Mouse (Mus musculus): ENCODE measurements around the gene Fgg. TPM values are rescaled to one million over a fixed set of nuclear protein-coding genes. Genes with fewer than 3 reads are reported as not detected.

The Fgg gene
- polyA plus RNA-seq, 1 experiment from 2014 or later, result 3.8 TPM

DNA sequence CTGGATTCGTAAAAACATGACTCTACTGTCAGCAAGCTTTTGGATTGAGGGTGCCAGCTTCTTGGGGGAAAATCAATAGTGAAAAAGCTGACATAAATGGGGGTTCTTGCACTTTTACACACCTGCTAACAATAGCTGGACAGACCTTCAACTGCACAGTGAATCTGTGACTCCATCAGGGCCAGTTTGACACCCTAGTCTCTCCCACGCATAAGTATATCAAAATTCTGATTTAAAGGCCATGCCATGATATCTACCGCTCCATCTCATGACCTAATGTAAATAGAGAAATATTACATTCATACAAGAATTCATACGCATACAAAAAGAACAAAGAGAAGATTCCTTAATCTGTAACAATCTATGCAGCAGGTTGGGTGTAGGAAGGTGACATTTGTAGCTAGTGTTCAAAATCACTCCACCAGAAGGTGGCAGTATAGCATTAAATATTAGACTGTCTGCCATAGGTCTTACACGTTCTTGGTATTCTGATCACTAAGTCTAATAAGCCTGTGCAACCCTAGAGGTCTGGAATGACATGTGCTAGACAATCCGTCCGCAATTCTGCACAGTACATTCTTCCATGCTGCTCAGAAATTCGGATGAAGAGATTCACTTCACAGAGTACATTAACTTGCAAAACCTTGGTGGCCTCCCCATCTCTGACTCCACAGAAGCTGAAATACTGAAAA, 8.6 kb upstream of the Fgg start:
- WGBS (ENCODE audit: insufficient replicate concordance), result 31% methylated on average over 8 of the region's 8 CpGs
- ATAC-seq (replicated peaks; ENCODE audit: insufficient number of reproducible peaks, low FRiP score, low TSS enrichment), result 0 out of 2 replicates have a peak, but pooled peaks have one; percentile 28

DNA sequence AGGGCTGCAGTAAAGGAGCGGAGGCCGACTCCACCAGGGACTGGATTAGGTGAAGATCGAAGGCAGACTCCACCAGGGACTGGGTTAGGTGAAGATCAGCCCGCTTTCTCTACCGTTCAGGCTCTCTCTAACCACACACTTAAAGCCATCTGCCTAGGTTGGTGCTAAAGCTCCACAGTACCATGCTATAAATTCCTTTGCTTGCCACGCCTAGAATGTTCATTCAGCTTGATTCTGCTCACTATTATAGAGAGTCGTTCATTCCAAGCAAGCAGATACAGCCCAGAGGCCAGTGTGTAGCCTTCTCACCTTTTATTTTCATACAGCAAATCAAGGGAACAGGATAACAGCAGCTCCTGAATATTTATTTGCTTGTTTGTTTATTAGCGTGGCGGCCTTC, 7.5 kb upstream of the Fgg start:
- Histone ChIP-seq H3K27ac (ENCODE audit: low read depth, low read length) (no peak overlapping the region), H3K27me3 (ENCODE audit: control insufficient read depth, insufficient read depth, low read length) (peaks cover 4% of the 10 kb centered on the region; the same call in 1 of the 2 replicates), H3K9ac (ENCODE audit: low read depth, low read length) (no peak overlapping the region), H3K4me1 (ENCODE audit: control insufficient read depth, insufficient read depth, low read length) (no peaks in the 10 kb centered on the region; the same call in 1 of the 2 replicates), H3K9me3 (replicated peaks; ENCODE audit: control insufficient read depth, low read length) (no peaks in the 10 kb centered on the region), H3K4me3 (ENCODE audit: low read depth, low read length) (no peak overlapping the region), H3K4me2 (no peak overlapping the region), H3K36me3 (ENCODE audit: control insufficient read depth, insufficient read depth, low read length) (no peaks in the 10 kb centered on the region)
- 78% methylated on average over 9 of the region's 9 CpGs for WGBS (ENCODE audit: insufficient replicate concordance)
- no peak for ATAC-seq (replicated peaks; ENCODE audit: insufficient number of reproducible peaks, low FRiP score, low TSS enrichment)

More for the DNA sequence above, 8.6 kb upstream of the Fgg start:
- Histone ChIP-seq H3K27ac (ENCODE audit: low read depth, low read length) (no peak overlapping the region), H3K4me1 (ENCODE audit: control insufficient read depth, insufficient read depth, low read length) (no peaks in the 10 kb centered on the region; the same call in 1 of the 2 replicates), H3K4me3 (ENCODE audit: low read depth, low read length) (no peak overlapping the region), H3K9me3 (replicated peaks; ENCODE audit: control insufficient read depth, low read length) (no peaks in the 10 kb centered on the region), H3K9ac (ENCODE audit: low read depth, low read length) (no peak overlapping the region), H3K36me3 (ENCODE audit: control insufficient read depth, insufficient read depth, low read length) (no peaks in the 10 kb centered on the region), H3K27me3 (ENCODE audit: control insufficient read depth, insufficient read depth, low read length) (peaks cover 5% of the 10 kb centered on the region; the same call in 1 of the 2 replicates), H3K4me2 (no peak overlapping the region)

DNA sequence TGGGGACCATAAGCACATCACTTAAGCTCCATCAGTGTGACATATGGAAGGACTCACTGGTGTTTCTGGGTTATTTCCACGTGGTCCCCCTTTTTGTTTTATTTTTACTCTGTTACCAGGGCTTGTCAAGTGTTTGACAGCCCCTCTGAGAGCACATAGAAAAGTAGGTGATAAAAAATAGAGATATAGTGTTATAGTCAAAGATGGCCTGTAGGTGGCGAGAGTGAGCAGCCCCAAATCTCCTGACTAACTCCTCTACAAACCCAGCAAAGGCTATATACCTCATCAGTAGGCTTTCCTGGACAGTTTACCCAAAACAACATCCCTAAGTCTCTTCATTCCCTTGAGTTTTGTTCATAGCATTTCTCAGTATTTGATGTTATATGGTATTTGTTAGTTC, 5.3 kb upstream of the Fgg start:
- no peak overlapping the region for H3K4me3 ChIP-seq (ENCODE audit: low read depth, low read length)
- H3K9ac ChIP-seq (ENCODE audit: low read depth, low read length), result no peak overlapping the region
- H3K9me3 ChIP-seq (replicated peaks; ENCODE audit: control insufficient read depth, low read length), result no peaks in the 10 kb centered on the region
- WGBS (ENCODE audit: insufficient replicate concordance), result 2% methylated on average over 2 of the region's 2 CpGs
- H3K4me2 ChIP-seq, result no peak overlapping the region
- no peak for ATAC-seq (replicated peaks; ENCODE audit: insufficient number of reproducible peaks, low FRiP score, low TSS enrichment)
- H3K27me3 ChIP-seq (ENCODE audit: control insufficient read depth, insufficient read depth, low read length), result no peaks in the 10 kb centered on the region
- H3K27ac ChIP-seq (ENCODE audit: low read depth, low read length), result no peak overlapping the region
- H3K36me3 ChIP-seq (ENCODE audit: control insufficient read depth, insufficient read depth, low read length), result no peaks in the 10 kb centered on the region
- H3K4me1 ChIP-seq (ENCODE audit: control insufficient read depth, insufficient read depth, low read length), result no peaks in the 10 kb centered on the region

DNA sequence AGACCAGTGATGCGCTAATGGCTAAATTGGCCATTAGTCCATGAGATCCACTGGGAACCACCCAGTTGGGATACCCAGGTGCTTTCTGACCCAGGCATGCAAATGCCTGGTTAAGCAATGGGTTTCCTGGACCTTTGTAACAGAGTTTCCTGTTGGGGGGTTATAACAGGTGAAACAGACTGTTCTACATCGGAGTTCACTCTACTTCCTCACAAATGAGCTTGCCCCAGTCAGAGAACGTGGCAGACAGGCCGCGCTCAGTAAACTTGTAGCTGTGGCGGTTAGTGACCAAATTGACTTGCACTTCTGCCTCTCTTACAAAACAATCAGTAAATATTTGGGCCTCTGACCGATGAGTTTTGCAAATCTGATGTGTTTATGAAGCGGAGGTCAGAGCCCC, 4.5 kb upstream of the Fgg start:
- no peaks in the 10 kb centered on the region for H3K27me3 ChIP-seq (ENCODE audit: control insufficient read depth, insufficient read depth, low read length)
- no peak for ATAC-seq (replicated peaks; ENCODE audit: insufficient number of reproducible peaks, low FRiP score, low TSS enrichment)
- 86% methylated on average over 8 of the region's 8 CpGs for WGBS (ENCODE audit: insufficient replicate concordance)
- no peaks in the 10 kb centered on the region for H3K36me3 ChIP-seq (ENCODE audit: control insufficient read depth, insufficient read depth, low read length)
- H3K9me3 ChIP-seq (replicated peaks; ENCODE audit: control insufficient read depth, low read length), result no peaks in the 10 kb centered on the region
- no peak overlapping the region for H3K27ac ChIP-seq (ENCODE audit: low read depth, low read length)
- no peak overlapping the region for H3K9ac ChIP-seq (ENCODE audit: low read depth, low read length)
- H3K4me2 ChIP-seq, result no peak overlapping the region
- H3K4me1 ChIP-seq (ENCODE audit: control insufficient read depth, insufficient read depth, low read length), result no peaks in the 10 kb centered on the region
- no peak overlapping the region for H3K4me3 ChIP-seq (ENCODE audit: low read depth, low read length)

DNA sequence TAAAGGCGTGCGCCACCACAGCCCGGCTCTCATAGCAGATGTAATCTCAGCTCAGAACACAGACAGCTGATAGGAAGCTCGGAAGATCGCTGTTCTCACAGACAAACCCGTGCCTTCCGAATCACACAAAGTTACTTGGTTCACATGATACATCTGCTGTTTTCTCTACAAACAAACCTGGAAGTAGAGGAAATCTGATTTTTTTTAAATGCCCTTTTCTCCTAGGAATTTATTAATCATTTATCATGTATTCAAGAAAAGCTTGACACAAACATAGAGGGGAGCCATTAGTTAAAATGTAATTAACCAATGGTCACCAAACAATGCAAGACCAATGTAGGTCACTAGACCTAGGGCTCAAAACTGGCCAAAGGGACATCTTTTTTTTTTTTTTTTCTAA, 2.7 kb upstream of the Fgg start:
- Histone ChIP-seq H3K4me2 (no peak overlapping the region), H3K9ac (ENCODE audit: low read depth, low read length) (no peak overlapping the region), H3K27ac (ENCODE audit: low read depth, low read length) (no peak overlapping the region), H3K4me1 (ENCODE audit: control insufficient read depth, insufficient read depth, low read length) (no peaks in the 10 kb centered on the region), H3K9me3 (replicated peaks; ENCODE audit: control insufficient read depth, low read length) (no peaks in the 10 kb centered on the region), H3K36me3 (ENCODE audit: control insufficient read depth, insufficient read depth, low read length) (no peaks in the 10 kb centered on the region), H3K27me3 (ENCODE audit: control insufficient read depth, insufficient read depth, low read length) (no peaks in the 10 kb centered on the region), H3K4me3 (ENCODE audit: low read depth, low read length) (no peak overlapping the region)
- ATAC-seq (replicated peaks; ENCODE audit: insufficient number of reproducible peaks, low FRiP score, low TSS enrichment), result no peak
- WGBS (ENCODE audit: insufficient replicate concordance), result 77% methylated on average over 7 of the region's 7 CpGs

DNA sequence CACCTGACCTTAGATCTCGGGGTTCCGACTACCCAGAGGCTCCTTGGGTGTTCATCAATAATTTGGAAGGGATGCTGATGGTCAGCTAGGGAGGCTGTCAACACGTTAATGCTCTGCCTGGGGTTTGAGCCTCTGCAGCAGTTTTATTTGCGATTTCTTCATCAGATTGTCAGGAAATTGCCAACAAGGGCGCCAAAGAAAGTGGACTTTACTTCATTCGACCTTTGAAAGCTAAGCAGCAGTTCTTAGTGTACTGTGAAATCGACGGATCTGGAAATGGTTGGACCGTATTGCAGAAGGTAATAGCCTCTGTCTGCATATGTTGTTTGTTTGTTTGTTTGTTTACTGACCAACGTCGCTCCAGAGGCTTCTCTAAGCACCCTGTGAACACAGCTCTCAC, 2.8 kb downstream of the Fgg start:
- ATAC-seq (replicated peaks; ENCODE audit: insufficient number of reproducible peaks, low FRiP score, low TSS enrichment), result no peak
- no peak overlapping the region for H3K9ac ChIP-seq (ENCODE audit: low read depth, low read length)
- H3K36me3 ChIP-seq (ENCODE audit: control insufficient read depth, insufficient read depth, low read length), result no peaks in the 10 kb centered on the region
- WGBS (ENCODE audit: insufficient replicate concordance), result 68% methylated on average over 11 of the region's 11 CpGs
- no peak overlapping the region for H3K4me3 ChIP-seq (ENCODE audit: low read depth, low read length)
- no peaks in the 10 kb centered on the region for H3K4me1 ChIP-seq (ENCODE audit: control insufficient read depth, insufficient read depth, low read length)
- H3K27me3 ChIP-seq (ENCODE audit: control insufficient read depth, insufficient read depth, low read length), result no peaks in the 10 kb centered on the region
- H3K4me2 ChIP-seq, result no peak overlapping the region
- no peaks in the 10 kb centered on the region for H3K9me3 ChIP-seq (replicated peaks; ENCODE audit: control insufficient read depth, low read length)
- H3K27ac ChIP-seq (ENCODE audit: low read depth, low read length), result no peak overlapping the region

DNA sequence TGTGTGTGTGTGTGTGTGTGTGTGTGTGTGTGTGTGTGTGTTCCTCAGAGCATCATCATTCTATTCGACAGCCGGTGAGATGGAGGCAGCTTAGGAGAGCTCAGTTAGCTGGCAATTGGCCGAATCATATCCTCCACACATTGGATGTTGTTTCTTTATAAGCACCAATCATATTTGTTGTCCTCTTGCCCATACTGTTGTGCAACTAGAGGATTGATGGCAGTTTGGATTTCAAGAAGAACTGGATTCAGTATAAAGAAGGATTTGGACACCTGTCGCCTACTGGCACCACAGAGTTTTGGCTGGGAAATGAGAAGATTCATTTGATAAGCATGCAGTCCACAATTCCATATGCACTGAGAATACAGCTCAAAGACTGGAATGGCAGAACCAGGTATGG, 3.6 kb downstream of the Fgg start:
- H3K9me3 ChIP-seq (replicated peaks; ENCODE audit: control insufficient read depth, low read length), result no peaks in the 10 kb centered on the region
- H3K4me1 ChIP-seq (ENCODE audit: control insufficient read depth, insufficient read depth, low read length), result no peaks in the 10 kb centered on the region
- H3K27ac ChIP-seq (ENCODE audit: low read depth, low read length), result no peak overlapping the region
- no peaks in the 10 kb centered on the region for H3K27me3 ChIP-seq (ENCODE audit: control insufficient read depth, insufficient read depth, low read length)
- no peak overlapping the region for H3K4me2 ChIP-seq
- 88% methylated on average over 4 of the region's 4 CpGs for WGBS (ENCODE audit: insufficient replicate concordance)
- H3K4me3 ChIP-seq (ENCODE audit: low read depth, low read length), result no peak overlapping the region
- ATAC-seq (replicated peaks; ENCODE audit: insufficient number of reproducible peaks, low FRiP score, low TSS enrichment), result no peak
- no peak overlapping the region for H3K9ac ChIP-seq (ENCODE audit: low read depth, low read length)
- H3K36me3 ChIP-seq (ENCODE audit: control insufficient read depth, insufficient read depth, low read length), result no peaks in the 10 kb centered on the region

DNA sequence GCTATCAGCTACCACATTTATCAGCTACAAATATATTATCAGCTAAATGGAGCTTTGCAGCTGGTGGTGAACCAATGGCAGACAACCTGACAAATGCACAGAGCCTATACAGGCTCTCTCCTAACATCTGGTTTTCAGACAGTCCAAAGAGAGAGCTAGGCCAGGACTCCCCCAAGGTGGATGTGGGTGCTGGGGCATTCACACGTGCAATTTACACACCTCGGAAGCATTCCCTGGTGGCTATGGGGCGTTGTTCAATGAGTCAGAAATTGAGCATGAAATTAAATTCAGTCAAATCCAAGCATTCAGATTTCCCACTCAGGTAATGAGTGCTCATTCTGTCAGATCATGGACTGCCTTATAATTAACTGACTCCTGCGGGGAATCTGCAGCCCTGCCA, 4.0 kb downstream of the Fgg start:
- H3K9me3 ChIP-seq (replicated peaks; ENCODE audit: control insufficient read depth, low read length), result no peaks in the 10 kb centered on the region
- WGBS (ENCODE audit: insufficient replicate concordance), result 80% methylated on average over 4 of the region's 4 CpGs
- no peak overlapping the region for H3K4me3 ChIP-seq (ENCODE audit: low read depth, low read length)
- no peak overlapping the region for H3K4me2 ChIP-seq
- no peaks in the 10 kb centered on the region for H3K36me3 ChIP-seq (ENCODE audit: control insufficient read depth, insufficient read depth, low read length)
- no peaks in the 10 kb centered on the region for H3K27me3 ChIP-seq (ENCODE audit: control insufficient read depth, insufficient read depth, low read length)
- no peak overlapping the region for H3K9ac ChIP-seq (ENCODE audit: low read depth, low read length)
- ATAC-seq (replicated peaks; ENCODE audit: insufficient number of reproducible peaks, low FRiP score, low TSS enrichment), result no peak
- H3K4me1 ChIP-seq (ENCODE audit: control insufficient read depth, insufficient read depth, low read length), result no peaks in the 10 kb centered on the region
- no peak overlapping the region for H3K27ac ChIP-seq (ENCODE audit: low read depth, low read length)

DNA sequence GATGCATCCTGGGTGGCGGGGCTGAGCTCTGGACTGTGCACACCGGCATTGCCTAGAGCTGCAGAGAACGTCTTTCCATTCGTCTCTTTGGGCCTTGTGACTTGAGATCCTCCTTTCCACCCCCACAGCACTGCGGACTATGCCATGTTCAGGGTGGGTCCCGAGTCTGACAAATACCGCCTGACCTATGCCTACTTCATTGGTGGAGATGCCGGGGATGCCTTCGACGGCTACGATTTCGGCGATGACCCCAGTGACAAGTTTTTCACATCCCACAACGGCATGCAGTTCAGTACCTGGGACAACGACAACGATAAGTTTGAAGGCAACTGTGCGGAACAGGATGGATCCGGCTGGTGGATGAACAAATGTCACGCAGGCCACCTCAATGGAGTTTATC, 5.1 kb downstream of the Fgg start:
- Histone ChIP-seq H3K27me3 (ENCODE audit: control insufficient read depth, insufficient read depth, low read length) (no peaks in the 10 kb centered on the region), H3K9ac (ENCODE audit: low read depth, low read length) (no peak overlapping the region), H3K27ac (ENCODE audit: low read depth, low read length) (no peak overlapping the region), H3K36me3 (ENCODE audit: control insufficient read depth, insufficient read depth, low read length) (no peaks in the 10 kb centered on the region), H3K4me1 (ENCODE audit: control insufficient read depth, insufficient read depth, low read length) (no peaks in the 10 kb centered on the region), H3K4me3 (ENCODE audit: low read depth, low read length) (no peak overlapping the region), H3K4me2 (no peak overlapping the region), H3K9me3 (replicated peaks; ENCODE audit: control insufficient read depth, low read length) (no peaks in the 10 kb centered on the region)
- no peak for ATAC-seq (replicated peaks; ENCODE audit: insufficient number of reproducible peaks, low FRiP score, low TSS enrichment)
- 85% methylated on average over 19 of the region's 19 CpGs for WGBS (ENCODE audit: insufficient replicate concordance)
